Mouse (Mus musculus): ENCODE data around the gene Lamb3.
A peak's percentile ranks its signal among the peaks of the same experiment; 100 is the strongest.

Gene Lamb3

DNA sequence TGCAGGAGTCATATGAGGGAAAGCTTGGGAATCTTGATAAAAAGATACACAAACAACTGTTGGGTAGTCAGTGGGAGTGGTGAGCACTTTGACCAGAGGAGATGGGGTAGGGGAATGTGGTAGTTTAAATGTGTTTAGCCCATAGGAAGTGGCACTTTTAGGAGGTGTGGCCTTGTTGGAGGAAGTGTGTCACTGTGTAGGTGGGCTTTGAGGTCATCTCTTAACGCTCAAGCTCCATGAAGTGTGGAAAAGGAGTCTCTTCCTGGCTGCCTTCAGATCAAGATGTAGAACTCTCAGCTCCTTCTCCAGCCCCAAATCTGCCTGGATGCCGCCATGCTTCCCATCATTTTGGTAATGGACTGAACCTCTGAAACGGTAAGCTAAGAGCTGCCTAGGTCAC lies at the start of gene Lamb3:
Lamb3 (plus strand) TSS at position 197 of the 400 bp plus-strand sequence.
- no peak for DNase-seq (ENCODE audit: low read depth)

DNA sequence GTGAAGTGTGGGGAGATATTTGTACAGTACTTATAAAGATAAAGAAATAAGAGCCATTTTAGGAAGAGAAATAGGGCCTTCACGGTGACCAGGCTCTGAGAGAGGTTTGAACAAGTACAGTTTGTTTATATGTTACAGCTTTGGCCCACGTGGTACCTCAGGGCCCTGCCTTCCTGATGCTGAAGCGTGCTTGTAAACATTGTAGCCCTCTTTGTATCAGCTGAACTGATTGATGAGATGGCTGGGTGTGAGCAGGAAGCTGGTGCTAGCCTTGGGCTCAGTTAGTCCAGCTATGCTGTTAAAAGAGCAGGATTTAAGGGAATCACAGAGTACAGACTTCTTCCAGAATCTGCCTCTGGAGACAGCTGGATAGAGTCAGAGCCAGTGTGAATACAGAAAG lies 48.3 kb upstream of the Lamb3 start:
- DNase-seq (ENCODE audit: low read depth): no peak

DNA sequence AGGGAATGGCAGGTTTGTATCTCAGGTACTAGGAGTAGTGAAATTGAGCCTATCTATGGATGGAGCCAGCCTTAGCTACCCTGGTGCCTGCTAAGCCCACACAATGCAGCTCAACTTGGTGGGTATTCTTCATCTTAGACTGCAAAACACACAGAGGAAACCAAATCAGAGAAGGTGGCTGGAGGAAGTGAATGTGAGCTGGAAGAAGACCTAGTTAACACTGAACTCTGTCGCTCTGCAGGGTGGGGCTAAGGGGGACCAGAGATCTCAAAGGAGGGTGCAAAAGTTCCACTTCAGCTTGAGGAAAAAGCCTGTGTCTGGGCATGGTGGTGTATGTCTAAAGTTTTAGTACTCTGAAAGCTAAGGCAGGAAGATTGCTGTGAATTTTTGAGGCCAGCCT lies 47.9 kb upstream of the Lamb3 start:
- DNase-seq (ENCODE audit: low read depth): no peak

DNA sequence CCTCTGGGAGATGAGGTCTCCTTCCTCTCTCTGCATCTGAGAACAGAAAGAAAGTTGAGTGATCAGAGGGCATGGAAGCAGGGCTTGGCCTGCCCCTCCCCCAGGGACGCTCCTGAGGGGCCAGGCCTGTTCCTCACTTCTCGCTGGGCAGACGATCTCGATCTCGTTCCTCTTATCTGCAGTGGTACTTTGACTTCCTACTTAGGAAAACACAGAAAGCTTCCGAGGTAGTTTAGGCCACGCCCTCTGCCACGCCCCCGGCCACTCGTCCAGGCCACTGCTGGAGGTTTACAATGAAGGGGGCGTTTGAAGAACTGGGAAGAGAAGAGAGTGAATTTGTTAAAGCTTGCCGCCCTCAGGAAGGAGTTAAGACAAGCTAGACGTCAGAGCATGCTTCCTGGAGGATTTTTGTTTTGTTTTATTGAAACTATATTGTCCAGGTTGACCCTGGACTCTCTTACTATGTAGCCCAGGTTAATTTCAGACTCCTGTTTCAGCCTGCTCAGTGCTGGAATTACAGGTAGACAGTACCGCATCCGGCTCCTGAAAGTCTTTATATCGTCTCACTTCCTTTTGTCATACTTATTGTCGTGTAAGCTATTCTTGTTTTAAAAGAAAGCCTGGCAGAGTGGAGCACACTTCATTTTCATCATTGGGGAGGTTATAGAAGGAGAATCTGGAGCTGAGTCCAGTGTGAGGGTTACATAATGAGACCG lies 47.0 kb upstream of the Lamb3 start:
- DNase-seq (ENCODE audit: low read depth): no peak

DNA sequence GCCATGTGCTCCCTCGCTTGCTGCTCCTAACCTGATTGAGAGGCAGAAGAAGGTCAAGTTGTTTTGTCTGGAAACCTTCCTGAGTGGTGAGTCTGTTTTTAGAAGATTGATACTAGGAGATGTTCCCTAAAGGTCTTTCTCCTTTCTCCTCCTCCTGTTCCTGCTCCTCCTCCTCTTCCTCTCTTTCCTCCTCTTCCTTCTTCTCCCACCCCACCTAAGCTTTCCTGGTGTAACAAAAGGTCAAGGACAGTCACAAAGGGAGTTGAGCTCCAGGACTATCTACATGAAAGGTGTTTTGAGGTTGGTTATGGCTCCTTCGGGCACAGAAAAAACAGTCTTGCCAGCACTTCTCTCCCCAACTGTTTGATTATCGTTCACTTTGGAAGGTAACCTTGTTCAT lies 39.8 kb upstream of the Lamb3 start, which contains the start of gene A130010J15Rik:
A130010J15Rik (plus strand) TSS at position 301 of the 400 bp plus-strand sequence.
- no peak for DNase-seq (ENCODE audit: low read depth)

DNA sequence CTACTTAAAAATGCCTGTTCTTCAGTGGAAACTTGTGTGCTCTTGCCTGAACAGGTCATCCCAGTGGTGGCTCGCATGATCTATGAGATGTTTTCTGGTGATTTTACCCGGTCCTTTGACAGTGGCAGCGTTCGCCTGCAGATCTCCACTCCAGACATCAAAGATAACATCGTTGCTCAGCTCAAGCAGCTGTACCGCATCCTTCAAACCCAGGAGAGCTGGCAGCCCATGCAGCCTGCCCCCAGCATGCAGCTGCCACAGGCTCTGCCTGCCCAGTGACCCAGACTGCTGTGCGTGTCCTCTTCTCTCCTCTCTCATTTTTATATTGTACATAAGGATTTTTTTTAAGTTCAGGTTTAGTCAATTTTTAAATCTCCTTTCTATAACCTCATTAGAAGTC lies 38.3 kb upstream of the Lamb3 start:
- DNase-seq (ENCODE audit: low read depth): no peak

DNA sequence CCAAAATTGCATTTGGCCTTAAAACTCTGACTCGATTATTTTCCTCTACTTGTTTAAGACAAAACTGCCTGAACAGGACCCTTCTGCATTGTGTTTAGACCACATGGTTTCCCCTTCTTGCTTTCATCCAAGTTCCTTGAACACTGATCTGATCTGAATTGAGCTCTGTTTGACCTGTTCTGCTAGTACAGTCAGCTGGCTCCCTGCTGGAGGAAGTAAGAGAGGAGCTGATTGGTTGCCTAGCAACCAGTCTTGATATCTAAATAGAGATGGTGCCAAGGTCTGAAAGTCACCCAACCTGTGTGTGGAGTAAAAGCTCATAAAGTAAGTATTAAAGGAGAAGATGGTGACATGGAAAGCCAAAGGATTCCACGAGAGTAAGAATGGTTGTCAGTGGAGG lies 37.6 kb upstream of the Lamb3 start:
- DNase-seq (ENCODE audit: low read depth): no peak

DNA sequence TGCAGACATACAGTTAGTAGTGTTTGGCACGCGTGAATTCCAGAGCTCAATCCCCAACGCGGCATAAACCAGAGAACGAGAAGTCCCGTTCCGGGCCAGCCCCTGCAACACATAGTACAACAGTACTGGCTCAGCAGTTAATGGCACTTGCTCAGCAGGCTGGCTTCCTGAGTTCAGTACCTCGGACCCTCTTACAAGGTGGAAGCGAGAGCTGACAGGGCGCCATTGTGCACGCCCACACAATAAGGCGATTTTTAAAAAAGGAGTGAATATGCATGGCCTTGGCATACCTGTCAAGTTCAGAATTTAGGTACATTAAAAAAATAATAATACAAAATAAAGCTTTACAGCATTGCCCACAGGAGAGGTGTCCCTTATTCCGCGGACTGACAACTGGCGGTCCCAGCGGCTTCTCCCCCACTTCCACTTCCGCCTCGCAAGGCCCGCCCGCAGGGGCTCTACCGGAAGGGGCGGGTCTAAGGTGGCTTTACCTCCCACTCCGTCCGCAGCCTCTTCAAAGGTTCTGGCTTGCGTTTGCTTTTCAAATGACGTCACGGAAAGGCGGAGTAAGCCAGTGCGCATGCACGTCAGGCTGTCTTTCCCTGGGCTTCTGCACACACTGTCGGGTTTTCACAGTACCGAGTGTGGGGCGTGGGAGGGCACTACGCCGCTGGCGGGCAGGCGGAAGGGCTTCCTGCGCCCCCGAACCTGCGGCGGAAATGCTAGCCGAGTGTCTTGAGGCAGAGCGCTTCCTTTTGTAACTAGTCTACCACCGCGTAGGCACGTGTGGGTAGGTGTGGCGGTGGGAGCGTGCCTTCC lies 34.3 kb upstream of the Lamb3 start:
- DNase-seq (ENCODE audit: low read depth): peak; percentile 99

DNA sequence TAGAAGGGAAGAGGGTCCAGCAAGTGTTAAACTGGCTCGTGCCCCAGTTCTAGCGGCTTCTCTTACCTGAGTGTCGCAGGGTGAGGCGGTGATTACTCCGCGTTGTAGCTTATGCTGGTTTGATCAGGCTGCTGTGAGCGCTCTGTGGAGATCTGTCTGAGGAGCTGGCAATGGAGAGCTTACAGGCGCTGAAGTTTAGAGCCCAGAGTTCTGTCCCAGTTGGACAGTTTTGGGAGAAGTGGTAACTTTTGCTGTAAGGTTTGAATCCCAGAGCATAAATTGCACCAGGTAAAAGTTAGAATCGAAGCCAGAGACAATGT lies 33.7 kb upstream of the Lamb3 start:
- DNase-seq (ENCODE audit: low read depth): no peak

DNA sequence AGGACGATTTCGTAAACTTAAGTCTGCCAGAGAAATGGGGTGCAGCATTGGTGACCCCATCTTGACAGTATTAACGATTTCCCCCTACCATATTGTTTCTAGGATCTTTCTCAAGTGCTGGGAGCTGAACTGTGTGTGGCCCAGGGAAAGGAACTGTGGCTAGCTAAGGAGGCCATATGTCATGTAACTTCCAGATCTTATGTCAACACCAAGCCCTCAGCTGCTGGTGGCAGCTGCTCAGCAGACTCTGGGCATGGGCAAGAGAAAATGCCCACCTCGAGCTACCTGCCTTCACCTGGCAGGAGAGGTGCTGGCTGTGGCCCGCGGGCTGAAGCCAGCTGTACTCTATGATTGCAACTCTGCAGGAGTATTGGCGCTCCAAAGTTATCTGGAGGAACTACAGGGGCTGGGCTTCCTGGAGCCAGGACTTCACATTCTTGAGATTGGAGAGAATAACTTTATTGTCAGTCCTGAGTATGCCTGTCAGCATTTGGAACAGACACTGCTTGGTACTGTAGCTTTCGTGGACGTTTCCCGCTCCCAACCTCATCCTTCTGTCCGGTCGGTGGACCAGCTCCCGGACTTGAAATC lies 33.3 kb upstream of the Lamb3 start:
- DNase-seq (ENCODE audit: low read depth): no peak

DNA sequence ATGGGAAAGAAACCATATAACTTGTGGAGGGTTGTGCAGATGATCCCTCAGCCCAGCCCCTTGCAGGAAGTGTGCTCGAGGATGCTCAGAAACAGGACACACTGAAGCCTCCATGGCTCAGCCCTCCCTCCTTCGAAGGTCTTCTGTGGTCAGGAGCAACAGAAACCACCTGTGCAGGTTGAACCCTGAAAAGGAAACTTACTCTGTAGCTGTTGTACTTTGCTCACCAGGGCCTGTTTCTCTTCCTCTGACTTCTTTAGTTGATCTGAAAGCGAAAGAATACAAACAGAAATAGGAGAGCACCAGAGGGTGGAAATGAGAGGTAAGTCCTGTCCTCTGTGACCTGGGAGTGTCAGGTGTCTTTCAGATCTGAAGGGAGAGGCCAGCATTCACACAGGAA lies 26.4 kb upstream of the Lamb3 start:
- DNase-seq (ENCODE audit: low read depth): no peak

DNA sequence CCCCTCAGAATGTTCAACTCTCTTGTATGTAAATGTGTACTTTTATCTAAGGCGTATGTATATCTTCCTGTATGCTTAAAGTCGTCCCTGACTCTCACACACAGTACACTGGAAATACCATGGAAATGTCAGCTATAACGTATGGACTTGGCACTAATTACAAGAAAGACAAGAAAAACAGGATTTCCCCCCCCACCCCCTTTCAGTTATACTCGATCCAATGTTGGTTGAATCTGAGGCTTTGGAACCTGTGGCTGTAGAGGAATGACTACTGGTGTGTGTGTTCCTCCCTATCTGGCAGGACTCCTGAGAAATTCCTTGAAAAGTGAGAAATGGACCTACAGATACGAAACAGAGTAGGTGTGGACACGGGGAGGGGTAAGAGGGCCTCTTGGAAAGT lies 19.2 kb upstream of the Lamb3 start:
- no peak for DNase-seq (ENCODE audit: low read depth)

DNA sequence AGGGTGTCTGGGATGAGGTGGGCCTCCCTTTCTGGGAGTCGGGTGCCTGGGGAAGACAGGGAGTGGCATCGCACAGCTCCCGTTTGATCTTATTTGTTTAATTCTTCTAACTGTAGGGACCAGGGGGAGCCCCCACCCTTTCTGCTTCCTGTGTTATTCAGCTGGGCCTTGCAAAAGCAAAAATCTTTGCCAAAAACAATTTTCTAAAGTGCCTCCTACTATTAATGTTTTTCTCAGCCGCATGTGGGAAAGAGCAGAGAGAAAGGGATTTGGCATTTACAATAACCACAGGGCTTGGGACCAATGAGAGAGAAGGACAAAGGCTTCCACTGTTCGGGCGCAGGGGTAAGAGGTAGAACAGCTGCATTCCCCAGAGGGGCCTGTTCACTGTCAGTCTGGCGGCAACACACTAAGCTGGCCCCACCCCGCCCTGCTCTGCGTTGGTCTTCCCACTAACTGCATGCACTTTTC lies 18.3 kb upstream of the Lamb3 start:
- no peak for DNase-seq (ENCODE audit: low read depth)

DNA sequence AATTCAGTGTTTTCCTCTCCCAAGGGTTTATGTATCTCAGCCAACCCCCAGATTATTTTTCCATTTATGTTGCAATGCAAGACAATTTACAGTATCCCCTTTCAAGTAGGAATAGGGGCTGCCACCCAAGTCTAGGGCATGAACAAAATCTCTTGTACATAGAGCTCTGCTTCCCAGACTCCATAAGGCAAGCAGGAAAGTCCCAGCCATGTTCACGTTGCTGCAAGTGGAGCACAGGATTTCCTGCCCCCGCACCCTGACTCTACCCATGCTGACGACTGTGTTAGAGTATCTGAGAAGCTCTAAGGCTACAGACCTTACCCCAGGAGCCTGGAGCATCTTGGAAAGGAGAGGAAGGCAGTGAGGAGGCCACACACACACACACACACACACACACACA lies 17.7 kb upstream of the Lamb3 start:
- DNase-seq (ENCODE audit: low read depth): no peak

DNA sequence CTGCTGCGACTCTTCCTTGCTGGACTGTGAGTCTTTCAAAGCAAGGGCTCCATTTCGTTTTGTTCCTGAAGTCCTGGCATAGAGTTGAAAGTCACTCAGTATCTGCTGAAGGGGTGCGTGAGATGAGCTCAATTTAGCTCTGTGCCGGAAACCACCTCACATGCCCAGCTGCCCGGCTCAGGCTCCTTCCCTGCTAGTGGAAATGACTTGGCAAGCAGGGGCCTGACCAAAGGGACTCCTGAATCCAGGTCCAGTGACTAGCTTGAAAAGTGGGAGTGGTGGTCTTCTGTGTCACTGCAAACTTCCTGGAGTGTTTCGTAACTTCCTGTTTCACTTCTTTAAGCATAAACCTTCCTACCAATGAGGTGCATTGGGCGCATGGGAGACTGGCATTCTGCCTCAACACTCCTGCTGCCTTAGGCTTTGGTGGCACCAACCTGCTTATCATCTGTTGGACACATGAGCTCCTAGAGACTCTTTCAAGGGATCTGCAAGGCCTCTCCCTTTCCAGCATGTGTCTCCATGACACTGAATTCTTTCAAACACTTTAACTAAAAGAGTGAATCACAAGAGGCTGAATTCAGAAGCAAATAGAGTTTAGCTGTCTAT lies 15.7 kb upstream of the Lamb3 start:
- no peak for DNase-seq (ENCODE audit: low read depth)

DNA sequence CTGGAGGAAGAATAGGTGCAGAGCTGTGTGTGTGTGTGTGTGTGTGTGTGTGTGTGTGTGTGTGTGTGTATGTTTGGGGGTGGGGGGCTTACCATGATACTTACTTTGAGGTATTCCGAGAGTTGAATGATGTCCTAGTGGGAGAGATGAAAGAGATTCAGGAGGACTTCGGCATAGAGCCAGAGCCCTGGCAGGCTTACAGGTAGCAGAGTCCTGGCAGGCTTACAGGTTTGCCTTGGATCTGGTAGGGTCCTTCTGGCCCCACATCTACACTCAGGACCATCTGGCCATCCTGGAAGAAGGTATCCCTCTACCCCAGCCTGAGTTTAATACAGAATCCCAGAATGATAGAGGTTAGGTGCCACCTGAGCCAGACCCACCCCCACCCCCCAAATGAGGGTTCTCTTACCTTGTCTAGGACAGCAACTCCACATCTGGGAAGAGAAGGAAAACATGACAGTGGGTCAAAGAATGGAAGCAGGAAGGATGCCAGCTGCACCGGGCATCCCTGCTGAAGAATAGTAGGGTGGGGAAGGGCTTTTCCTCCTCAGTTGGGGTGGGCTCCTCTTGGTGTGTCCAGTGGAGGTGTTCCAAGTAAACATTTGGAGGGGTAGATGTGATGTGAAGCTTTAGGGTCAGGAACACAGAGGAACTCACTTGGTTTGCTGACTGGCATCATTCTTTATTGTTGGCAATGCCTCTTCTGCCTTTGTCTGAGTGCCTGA lies 12.9 kb upstream of the Lamb3 start:
- DNase-seq (ENCODE audit: low read depth): no peak

DNA sequence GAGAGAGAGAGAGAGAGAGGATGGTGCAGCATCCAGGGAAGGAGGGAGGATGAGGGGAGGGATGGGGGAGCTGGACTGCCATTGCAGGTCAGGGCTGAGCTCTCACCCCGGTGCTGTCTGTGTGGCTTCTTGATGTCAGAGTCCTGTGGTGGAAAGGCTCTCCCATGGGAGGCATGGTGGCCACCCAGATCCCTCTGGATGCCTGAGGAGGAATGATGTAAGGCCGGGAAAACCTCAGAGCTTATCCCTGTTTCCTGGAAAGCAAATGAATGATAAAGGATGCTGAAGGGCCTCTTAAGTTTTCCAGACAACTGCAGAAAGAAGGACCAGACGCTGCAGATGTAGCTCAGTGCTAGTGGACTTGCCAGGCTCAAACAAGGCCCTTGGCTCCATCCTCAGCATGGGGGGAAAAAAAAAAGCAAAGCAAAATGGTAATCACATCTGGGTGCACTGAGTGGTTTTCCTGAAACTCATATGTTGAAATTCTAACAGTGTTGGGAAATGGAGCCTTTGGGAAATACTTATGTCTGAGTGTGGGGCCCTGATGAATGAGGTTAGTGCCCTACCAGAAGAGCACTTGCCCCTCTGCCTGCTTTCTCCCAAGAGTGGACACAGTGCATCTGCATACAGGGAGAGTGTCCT lies 12.2 kb upstream of the Lamb3 start:
- DNase-seq (ENCODE audit: low read depth): no peak

DNA sequence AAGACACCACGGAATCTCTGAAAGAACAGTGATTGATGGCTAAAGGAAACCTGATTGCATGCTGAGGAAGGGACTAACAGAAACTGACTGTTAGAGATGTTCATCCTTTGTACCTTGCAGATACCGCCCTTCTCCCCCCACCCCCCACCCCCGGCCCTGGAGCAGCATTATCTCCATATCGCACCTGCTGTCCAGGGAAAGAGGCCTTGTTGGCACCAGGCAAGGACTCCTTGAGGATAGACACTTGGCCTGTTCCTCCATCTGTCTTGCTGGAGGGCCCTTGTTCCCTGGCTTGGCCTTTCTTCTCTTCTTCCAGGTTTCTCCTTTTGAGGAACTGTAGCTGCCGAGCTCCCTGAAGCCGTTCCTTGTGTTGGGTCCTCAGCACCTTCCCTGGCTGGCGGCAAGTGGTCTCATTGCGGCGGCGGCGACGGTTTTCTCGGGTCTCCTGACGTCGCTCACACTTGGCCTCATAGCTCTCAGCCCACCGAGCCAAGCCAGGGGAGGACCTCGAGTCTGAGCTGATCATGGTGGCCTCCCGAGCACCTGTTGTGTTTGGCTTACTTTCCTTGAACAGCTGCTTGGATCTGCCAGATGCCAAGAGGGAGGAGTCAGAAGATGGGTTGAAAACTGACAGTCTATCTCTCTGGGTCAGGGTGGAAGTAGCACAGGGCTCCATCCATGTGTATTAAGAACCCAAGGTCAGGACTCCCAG lies 9.8 kb upstream of the Lamb3 start:
- DNase-seq (ENCODE audit: low read depth): no peak

DNA sequence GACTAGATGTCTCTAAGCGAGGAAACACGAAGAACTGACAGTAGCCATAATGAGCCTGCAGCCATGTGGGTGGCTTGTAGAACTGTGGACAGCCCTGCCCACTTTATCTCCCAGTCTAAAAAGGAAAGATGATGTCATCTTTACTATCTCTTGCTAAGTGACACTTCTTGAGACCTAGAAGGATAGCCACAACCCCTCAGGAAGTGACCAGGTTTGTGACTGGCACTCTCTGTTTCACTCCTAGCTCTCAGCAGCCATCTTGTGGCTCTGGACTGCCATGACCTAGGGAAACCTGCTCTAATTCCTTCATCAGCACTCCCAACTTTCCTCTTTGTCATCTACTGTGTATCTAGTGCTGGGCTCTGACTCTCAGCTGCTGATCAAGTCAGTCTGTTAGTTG lies 9.2 kb upstream of the Lamb3 start:
- DNase-seq (ENCODE audit: low read depth): no peak

DNA sequence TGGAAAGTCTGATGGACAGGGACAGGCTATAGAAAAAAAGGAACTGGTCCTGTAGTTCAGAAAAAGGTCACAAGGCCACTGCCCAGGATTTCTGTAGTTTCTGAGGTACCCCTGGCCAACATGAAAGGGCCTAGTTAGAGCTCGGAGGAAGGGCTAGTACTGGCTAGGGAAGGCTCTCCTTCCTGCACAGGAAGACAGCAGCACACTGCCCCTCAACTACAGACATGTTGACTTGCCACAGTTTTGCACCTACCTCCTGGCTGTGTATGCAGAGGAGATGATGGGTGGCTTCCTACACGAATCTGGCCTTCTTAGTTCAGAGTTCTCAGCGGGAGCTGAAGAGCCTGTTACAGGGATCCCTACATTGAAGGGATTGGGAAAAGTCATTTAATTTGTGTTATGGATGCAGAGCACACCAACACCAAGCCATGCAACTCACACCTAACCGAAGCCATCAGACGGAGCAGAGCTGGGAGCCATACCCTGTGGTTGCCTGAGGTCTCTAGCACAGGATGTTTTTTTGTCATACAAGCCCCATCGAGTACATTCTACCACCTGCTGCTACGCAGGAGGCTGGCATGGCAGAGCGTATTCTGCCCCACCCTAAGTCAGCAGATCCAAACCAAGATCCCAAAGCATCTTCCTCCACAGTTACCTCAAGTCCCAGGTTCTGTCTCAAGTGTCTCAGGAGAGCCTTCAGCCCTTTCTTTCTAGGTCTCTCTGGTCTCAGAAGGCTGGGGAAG lies 6.7 kb upstream of the Lamb3 start:
- no peak for DNase-seq (ENCODE audit: low read depth)

Data from c-Kit-positive CD71-positive TER-119-negative erythroid progenitor cells, embryonic 14.5 days (primary cell).